Mouse (Mus musculus) kidney, postnatal 0 days (tissue): ENCODE data around the gene Nr1i3. TPM values are rescaled to one million over a fixed set of nuclear protein-coding genes. Genes with fewer than 3 reads are reported as not detected.
"Not testable (repeated sequence)": the region's sequence is repeated elsewhere in the genome, so short reads cannot be mapped to it uniquely, and the experiment has no call there.

Experiments
- ATAC-seq: fragments of 200-750 bp; cut with Nextera tagmentation; replicated peaks from 2 replicates; pipeline ENCODE4 v1.8.0; 2017; ENCODE audit warnings: low read depth, moderate number of reproducible peaks, moderate TSS enrichment, moderate library complexity; ENCODE audit not compliant: low FRiP score
- DNase-seq: peaks from one replicate; pipeline ENCODE4 v3.0.0-alpha.2; 2016; ENCODE audit warnings: low spot score
- H3K27ac ChIP-seq: fragments of 300-500 bp; sonication (generic); 2 replicates; pipeline ENCODE4 v1.5.1; 2014; ENCODE audit warnings: mild to moderate bottlenecking
- H3K27me3 ChIP-seq: fragments of 300-500 bp; sonication (generic); 2 replicates; pipeline ENCODE4 v1.6.1; 2014; ENCODE audit warnings: low read length, mixed read lengths; ENCODE audit not compliant: insufficient read depth
- H3K36me3 ChIP-seq: fragments of 300-500 bp; sonication (generic); 2 replicates; pipeline ENCODE4 v1.6.1; 2014; ENCODE audit warnings: low read length, mixed read lengths; ENCODE audit not compliant: insufficient read depth
- H3K4me1 ChIP-seq: fragments of 300-500 bp; sonication (generic); replicated peaks from 2 replicates; pipeline ENCODE4 v1.6.1; 2014; ENCODE audit warnings: antibody characterized with exemption, low read length, mixed read lengths; ENCODE audit not compliant: insufficient read depth
- H3K4me2 ChIP-seq: fragments of 300-500 bp; sonication (generic); 2 replicates; pipeline ENCODE4 v1.6.1; 2014; ENCODE audit warnings: mild to moderate bottlenecking, low read length, moderate library complexity, mixed read lengths
- H3K4me3 ChIP-seq: fragments of 300-500 bp; sonication (generic); replicated peaks from 2 replicates; pipeline ENCODE4 v1.5.1; 2014; ENCODE audit warnings: low read depth, low read length
- H3K9ac ChIP-seq: fragments of 300-500 bp; sonication (generic); 2 replicates; pipeline ENCODE4 v1.6.1; 2014; ENCODE audit warnings: low read depth, low read length
- H3K9me3 ChIP-seq: fragments of 300-500 bp; sonication (generic); replicated peaks from 2 replicates; pipeline ENCODE4 v1.6.1; 2016; ENCODE audit warnings: low read length, inconsistent platforms, mixed read lengths
- CTCF ChIP-seq: IDR thresholded peaks from 2 replicates; pipeline ENCODE4 v1.5.1; 2016; ENCODE audit warnings: antibody characterized with exemption, low read depth, mild to moderate bottlenecking, moderate library complexity
- WGBS: fragments of 180-500 bp; shearing (Covaris S2); extraction: QIAGEN DNeasy Blood & Tissue Kit; methylation state at CpG from one replicate; pipeline ENCODE4 v1.1.7; 2014; 5-methylcytosine and 5-hydroxymethylcytosine counted together
- polyA plus RNA-seq: library from polyadenylated mRNA; unstranded; fragments of >200 nt; fragmentation: Nextera tagmentation; extraction: Ambion mirVana; gene quantifications from 2 replicates; pipeline ENCODE4 v1.2.1, GENCODE M21; 2015

The Nr1i3 gene
- polyA plus RNA-seq, 1 experiment from 2014 or later, result 1.7 TPM

DNA sequence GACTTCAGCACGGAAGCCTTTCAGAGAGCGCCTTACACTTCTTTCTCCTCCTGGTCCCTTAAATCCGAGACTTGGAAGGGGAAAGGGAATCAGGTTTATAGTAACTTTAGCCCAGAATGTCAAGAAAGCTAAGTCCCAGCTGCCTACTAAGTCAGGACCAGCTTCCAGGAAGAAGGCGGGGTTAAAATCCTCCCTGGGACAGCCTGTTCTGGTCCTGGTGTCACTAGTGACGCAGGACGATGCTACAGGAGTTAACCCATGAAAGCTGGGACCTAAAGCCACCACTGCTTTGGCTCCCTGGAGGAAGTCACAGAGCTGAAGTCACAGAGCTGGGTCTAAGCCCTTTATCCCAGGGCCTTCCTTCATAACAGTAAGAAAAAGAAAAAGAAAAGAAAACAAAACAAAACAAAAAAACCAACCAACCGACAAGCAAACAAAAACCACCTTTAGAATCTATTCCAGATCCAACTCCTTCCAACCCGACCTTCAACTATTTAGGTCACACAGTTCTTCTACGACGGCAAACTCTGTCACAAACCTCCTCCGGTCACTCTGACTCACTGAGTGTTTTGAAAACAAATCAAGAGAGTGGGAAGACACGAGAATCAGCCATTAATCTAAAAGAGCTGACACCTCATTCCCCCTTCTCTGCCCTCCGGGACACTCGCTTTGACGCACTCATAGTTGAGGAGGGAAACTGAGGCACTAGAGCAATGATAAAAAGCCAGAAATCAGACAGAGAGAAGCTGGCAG is 26.4 kb downstream of the Nr1i3 start:
- Histone ChIP-seq H3K27ac (peak overlapping the region; percentile 71), H3K4me3 (no peak overlapping the region), H3K4me1 (0 out of 2 replicates have a peak, but pooled peaks cover 3% of the 10 kb centered on the region), H3K9me3 (no peaks in the 10 kb centered on the region), H3K36me3 (peaks cover 60% of the 10 kb centered on the region), H3K9ac (no peak overlapping the region), H3K4me2 (no peak overlapping the region; the same call in 1 of the 2 replicates), H3K27me3 (no peaks in the 10 kb centered on the region)
- TF ChIP-seq CTCF, result no peak
- ATAC-seq (0 out of 2 replicates have a peak, but pooled peaks have one; percentile 41), DNase-seq (peak; percentile 89)
- WGBS, result 42% methylated on average over 15 of the region's 15 CpGs

DNA sequence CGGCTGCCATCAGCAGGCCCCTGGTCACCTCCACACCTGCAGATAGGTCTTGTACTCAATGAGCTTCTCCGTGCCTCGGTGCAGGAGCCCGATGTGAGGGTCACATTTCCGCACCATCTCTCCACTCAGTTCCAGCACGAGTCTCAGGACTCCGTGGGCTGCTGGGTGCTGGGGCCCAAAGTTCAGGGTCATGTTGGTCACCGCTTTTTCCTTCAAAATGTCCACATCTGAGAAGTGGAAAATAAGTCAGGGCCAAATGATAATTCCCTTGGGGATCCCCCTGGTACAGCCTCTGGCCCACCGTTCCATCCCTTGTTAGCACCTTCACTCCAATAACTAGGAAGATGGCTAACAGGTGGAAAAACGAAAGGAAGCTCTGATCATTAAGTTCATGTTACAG is 27.1 kb downstream of the Nr1i3 start:
- no peak for TF ChIP-seq CTCF
- Histone ChIP-seq H3K9ac (no peak overlapping the region), H3K4me2 (no peak overlapping the region), H3K9me3 (no peaks in the 10 kb centered on the region), H3K36me3 (peaks cover 59% of the 10 kb centered on the region), H3K27me3 (no peaks in the 10 kb centered on the region), H3K4me3 (no peak overlapping the region), H3K4me1 (peaks cover 7% of the 10 kb centered on the region), H3K27ac (peak overlapping the region; percentile 71)
- DNase-seq, result no peak
- ATAC-seq, result no peak
- WGBS, result 78% methylated on average over 10 of the region's 10 CpGs

DNA sequence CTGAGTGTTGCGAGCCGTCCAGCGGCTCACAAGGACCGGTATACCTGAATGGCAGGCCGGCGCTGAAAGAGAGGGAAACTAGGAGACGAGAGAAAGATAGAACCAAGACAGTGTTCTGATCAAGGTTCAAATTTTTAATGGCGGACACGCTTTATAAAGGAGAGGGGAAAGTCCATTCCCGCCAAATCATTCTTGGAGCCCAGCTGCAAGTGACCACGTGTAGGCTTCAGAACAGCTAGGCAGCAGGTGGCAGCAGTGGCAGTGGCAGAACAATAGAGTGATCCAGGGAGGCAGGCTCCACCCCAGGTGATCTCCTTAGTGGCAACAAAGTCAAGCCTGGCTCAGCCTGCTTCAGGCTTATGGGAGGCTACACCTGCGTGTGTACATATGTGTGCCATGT is 28.2 kb downstream of the Nr1i3 start:
- not testable (repeated sequence) for DNase-seq, H3K4me3 ChIP-seq, H3K9ac ChIP-seq, H3K27me3 ChIP-seq, ATAC-seq, H3K4me2 ChIP-seq, H3K9me3 ChIP-seq, H3K27ac ChIP-seq
- Histone ChIP-seq H3K4me1 (peaks cover 11% of the 10 kb centered on the region), H3K36me3 (peaks cover 52% of the 10 kb centered on the region)
- TF ChIP-seq CTCF, result peak; percentile 33; the same call in 1 of the 2 replicates
- 85% methylated on average over 12 of the region's 12 CpGs for WGBS

DNA sequence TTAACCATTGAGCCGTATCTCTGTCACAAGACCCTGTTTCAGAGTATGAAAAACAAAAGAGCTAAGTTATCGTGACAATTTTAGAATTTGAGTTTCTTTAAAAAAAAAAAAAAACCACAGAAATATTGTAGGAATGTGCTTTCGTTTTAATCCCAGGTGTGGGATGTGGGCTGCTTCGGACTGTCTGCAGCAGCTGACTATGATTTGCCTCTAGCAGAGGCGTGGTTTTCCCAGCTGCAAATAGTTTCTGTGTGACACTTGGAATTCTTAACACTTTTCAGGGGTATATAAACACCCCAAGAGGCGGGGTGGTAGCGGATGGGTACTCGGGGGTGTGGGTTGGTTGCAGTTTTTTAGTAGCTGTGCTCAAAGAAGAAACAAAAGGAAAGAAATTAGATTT is 31.6 kb downstream of the Nr1i3 start:
- no peak for DNase-seq
- TF ChIP-seq CTCF, result no peak
- no peak for ATAC-seq
- H3K9ac ChIP-seq, result no peak overlapping the region
- H3K9me3 ChIP-seq, result no peaks in the 10 kb centered on the region
- peaks cover 22% of the 10 kb centered on the region for H3K4me1 ChIP-seq
- H3K27me3 ChIP-seq, result no peaks in the 10 kb centered on the region
- no peak overlapping the region for H3K4me3 ChIP-seq
- no peak overlapping the region for H3K27ac ChIP-seq
- 86% methylated on average over 8 of the region's 8 CpGs for WGBS
- H3K36me3 ChIP-seq, result peaks cover 26% of the 10 kb centered on the region; the same call in 1 of the 2 replicates
- no peak overlapping the region for H3K4me2 ChIP-seq

DNA sequence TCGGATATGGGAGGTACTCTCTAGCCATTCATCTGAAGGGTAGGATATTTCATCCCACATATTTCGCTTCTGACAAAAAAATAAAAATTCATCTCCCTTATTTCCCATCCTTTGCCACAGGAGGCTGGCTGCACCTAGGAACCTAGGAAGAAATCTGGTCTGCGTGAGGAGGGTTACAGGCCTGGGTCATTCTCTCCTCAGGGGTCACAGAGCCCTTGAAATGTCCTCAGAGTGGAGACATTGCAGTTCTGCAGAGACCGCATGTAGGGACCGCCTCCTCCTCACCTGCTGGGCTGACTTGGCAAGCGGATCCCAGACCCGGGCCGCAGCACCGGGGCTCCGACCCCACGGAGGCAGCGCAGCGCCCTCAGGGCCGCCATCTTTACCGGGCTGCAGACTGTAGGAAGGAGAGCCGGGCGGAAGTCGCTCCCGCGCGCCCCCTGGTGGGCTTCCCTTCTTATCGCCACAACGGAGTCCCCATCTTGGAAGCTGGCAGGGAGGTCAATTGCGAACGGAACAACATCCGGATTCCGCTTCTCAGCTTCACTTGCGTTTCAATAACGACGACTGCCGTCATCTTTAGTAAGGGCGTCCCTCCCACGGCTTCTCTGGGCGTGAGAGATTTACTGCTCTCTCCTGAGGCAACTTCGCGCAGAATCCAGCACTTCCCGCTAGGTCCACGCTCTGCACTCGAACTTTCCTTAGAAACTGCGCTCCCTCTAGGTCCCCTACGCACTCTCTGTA is 33.1 kb downstream of the Nr1i3 start:
- Histone ChIP-seq H3K9ac (peak overlapping the region; percentile 93), H3K4me1 (peaks cover 29% of the 10 kb centered on the region), H3K27me3 (no peaks in the 10 kb centered on the region), H3K4me2 (peak overlapping the region; percentile 75), H3K36me3 (peaks cover 18% of the 10 kb centered on the region; the same call in 1 of the 2 replicates), H3K27ac (peak overlapping the region; percentile 78), H3K4me3 (peak overlapping the region; percentile 87), H3K9me3 (no peaks in the 10 kb centered on the region)
- TF ChIP-seq CTCF, result peak; percentile 98
- WGBS, result under 1% methylated on average over 41 of the region's 41 CpGs
- DNase-seq, result peak; percentile 100
- ATAC-seq, result peak; percentile 92

DNA sequence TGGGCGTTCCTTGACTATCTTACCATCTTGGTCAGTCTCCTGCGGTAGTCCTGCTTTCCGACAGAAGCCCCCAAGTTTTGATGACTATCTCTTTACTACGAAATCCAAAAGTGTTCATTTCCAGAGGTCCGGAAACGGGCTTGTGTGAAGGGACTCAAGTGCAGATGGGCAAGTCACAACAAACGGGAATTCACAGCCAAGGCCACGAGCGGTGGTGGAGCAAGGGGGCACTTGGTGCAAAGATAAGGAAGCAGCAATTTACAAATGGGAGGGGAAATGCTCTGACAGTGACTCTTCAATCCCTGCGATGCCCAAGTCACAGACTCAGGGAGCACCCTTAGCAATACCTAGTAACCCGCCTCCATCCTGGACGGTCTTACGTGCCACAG is 33.7 kb downstream of the Nr1i3 start:
- DNase-seq (no peak), ATAC-seq (no peak)

More for the DNA sequence above, 33.7 kb downstream of the Nr1i3 start:
- Histone ChIP-seq H3K4me3 (peak overlapping the region; percentile 87), H3K9me3 (no peaks in the 10 kb centered on the region), H3K27ac (peak overlapping the region; percentile 75), H3K36me3 (peaks cover 13% of the 10 kb centered on the region; the same call in 1 of the 2 replicates), H3K4me1 (peaks cover 34% of the 10 kb centered on the region), H3K9ac (peak overlapping the region; percentile 6; the same call in 1 of the 2 replicates), H3K4me2 (peak overlapping the region; percentile 55), H3K27me3 (no peaks in the 10 kb centered on the region)
- TF ChIP-seq CTCF, result no peak
- 8% methylated on average over 13 of the region's 13 CpGs for WGBS
